Mouse (Mus musculus) embryonic facial prominence, embryonic 11.5 days (tissue): Measurements from ENCODE around the gene Csk. TPM values are rescaled to one million over a fixed set of nuclear protein-coding genes. Genes with fewer than 3 reads are reported as not detected.

ENCODE experiments used
- ATAC-seq: fragments of 200-750 bp; cut with Nextera tagmentation; replicated peaks from 2 replicates; pipeline ENCODE4 v1.8.0; 2017; ENCODE audit warnings: low read depth; ENCODE audit not compliant: insufficient number of reproducible peaks, low FRiP score, low TSS enrichment
- DNase-seq: peaks from one replicate; pipeline ENCODE4 v3.0.0-alpha.2; 2015; ENCODE audit warnings: low spot score
- H3K27ac ChIP-seq: fragments of 300-500 bp; sonication (generic); replicated peaks from 2 replicates; pipeline ENCODE4 v1.5.1; 2014; ENCODE audit warnings: mild to moderate bottlenecking, low read depth, low read length, control low read depth
- H3K27me3 ChIP-seq: fragments of 300-500 bp; sonication (generic); 2 replicates; pipeline ENCODE4 v1.6.1; 2014; ENCODE audit warnings: mild to moderate bottlenecking, low read length, moderate library complexity, mixed read lengths; ENCODE audit not compliant: control insufficient read depth, insufficient read depth
- H3K36me3 ChIP-seq: fragments of 300-500 bp; sonication (generic); replicated peaks from 2 replicates; pipeline ENCODE4 v1.6.1; 2014; ENCODE audit warnings: low read depth, mild to moderate bottlenecking, low read length, moderate library complexity, mixed read lengths; ENCODE audit not compliant: control insufficient read depth, insufficient read depth
- H3K4me1 ChIP-seq: fragments of 300-500 bp; sonication (generic); 2 replicates; pipeline ENCODE4 v1.6.1; 2014; ENCODE audit warnings: low read length, mixed read lengths; ENCODE audit not compliant: control insufficient read depth, insufficient read depth
- H3K4me2 ChIP-seq: fragments of 300-500 bp; sonication (generic); 2 replicates; pipeline ENCODE4 v1.6.1; 2014; ENCODE audit warnings: low read depth, mild to moderate bottlenecking, control low read depth, low read length, moderate library complexity
- H3K4me3 ChIP-seq: fragments of 300-500 bp; sonication (generic); 2 replicates; pipeline ENCODE4 v1.5.1; 2014; ENCODE audit warnings: low read depth, low read length, control low read depth
- H3K9ac ChIP-seq: fragments of 300-500 bp; sonication (generic); replicated peaks from 2 replicates; pipeline ENCODE4 v1.6.1; 2014; ENCODE audit warnings: mild to moderate bottlenecking, control low read depth, low read length
- H3K9me3 ChIP-seq: fragments of 300-500 bp; sonication (generic); replicated peaks from 2 replicates; pipeline ENCODE4 v1.6.1; 2016; ENCODE audit warnings: mild to moderate bottlenecking, low read length, inconsistent platforms, mixed read lengths; ENCODE audit not compliant: control insufficient read depth
- WGBS: fragments of 180-500 bp; shearing (Covaris S2); extraction: QIAGEN DNeasy Blood & Tissue Kit; methylation state at CpG from one replicate; pipeline ENCODE4 v1.1.7; 2014; 5-methylcytosine and 5-hydroxymethylcytosine counted together
- polyA plus RNA-seq: library from polyadenylated mRNA; unstranded; fragments of >200 nt; fragmentation: Nextera tagmentation; extraction: Ambion mirVana; gene quantifications from 2 replicates; pipeline ENCODE4 v1.2.1, GENCODE M21; 2014

Csk gene
- polyA plus RNA-seq, 1 experiment from 2014 or later: 31.4 TPM

DNA sequence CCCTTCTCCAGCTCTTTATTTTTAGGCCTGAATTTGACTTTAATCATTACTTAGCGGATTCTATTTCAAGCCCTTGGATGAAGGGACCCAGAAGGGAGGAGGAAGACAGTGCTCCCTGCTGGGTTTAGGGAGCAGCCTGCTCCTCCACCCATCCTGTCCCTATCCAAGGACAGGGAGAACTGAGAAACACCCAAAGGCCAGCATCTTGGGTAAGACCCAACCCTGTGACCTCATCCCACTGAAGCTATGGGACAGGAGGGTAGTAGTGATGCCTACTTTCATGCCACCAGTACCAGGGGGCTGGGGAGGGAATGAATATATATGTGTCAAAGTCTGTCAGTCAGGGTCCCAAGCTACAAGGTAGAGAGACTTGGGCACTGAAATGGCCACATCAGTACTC is 12.4 kb downstream of the Csk start:
- no peaks in the 10 kb centered on the region for H3K9me3 ChIP-seq
- no peak overlapping the region for H3K27ac ChIP-seq
- no peaks in the 10 kb centered on the region for H3K27me3 ChIP-seq
- WGBS: 72% methylated on average over 1 of the region's 1 CpGs
- peak overlapping the region; percentile 34; the same call in 1 of the 2 replicates for H3K9ac ChIP-seq
- no peak for ATAC-seq
- no peaks in the 10 kb centered on the region; the same call in none of the 2 replicates for H3K36me3 ChIP-seq
- DNase-seq: no peak
- H3K4me3 ChIP-seq: no peak overlapping the region
- peaks cover 44% of the 10 kb centered on the region for H3K4me1 ChIP-seq
- peak overlapping the region; percentile 32 for H3K4me2 ChIP-seq

DNA sequence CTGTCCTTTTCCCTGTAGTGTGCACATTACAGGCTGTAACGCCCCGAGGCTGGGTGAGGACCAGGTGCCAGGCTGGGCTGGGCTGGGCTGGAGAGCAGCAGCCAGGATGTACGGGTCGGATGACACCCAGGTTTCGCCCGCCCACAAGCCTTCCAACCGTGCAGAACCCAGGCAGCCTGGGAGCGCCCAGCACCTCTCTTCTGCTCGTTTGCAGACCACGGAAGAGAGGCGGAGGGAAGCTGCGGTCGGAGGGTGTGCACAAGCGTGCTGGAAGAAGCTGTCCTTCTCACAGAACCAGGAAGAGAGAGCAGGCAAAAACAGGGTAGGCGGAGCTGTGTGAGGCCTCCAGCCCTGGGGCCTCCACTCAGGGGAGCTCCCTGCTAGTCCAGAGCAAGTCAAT is 13.0 kb downstream of the Csk start:
- Histone ChIP-seq H3K36me3 (no peaks in the 10 kb centered on the region; the same call in none of the 2 replicates), H3K9me3 (no peaks in the 10 kb centered on the region), H3K9ac (peak overlapping the region; percentile 34), H3K4me1 (peaks cover 44% of the 10 kb centered on the region), H3K27me3 (no peaks in the 10 kb centered on the region), H3K27ac (peak overlapping the region; percentile 60; the same call in 1 of the 2 replicates), H3K4me2 (peak overlapping the region; percentile 32), H3K4me3 (no peak overlapping the region)
- ATAC-seq (0 out of 2 replicates have a peak, but pooled peaks have one; percentile 21), DNase-seq (peak; percentile 45)
- 11% methylated on average over 15 of the region's 15 CpGs for WGBS

- no peaks in the 10 kb centered on the region for H3K27me3 ChIP-seq
- H3K9me3 ChIP-seq: no peaks in the 10 kb centered on the region
- H3K4me1 ChIP-seq: peaks cover 44% of the 10 kb centered on the region
- DNase-seq: no peak
- peak overlapping the region; percentile 34; the same call in 1 of the 2 replicates for H3K9ac ChIP-seq
- H3K4me2 ChIP-seq: peak overlapping the region; percentile 32
- H3K4me3 ChIP-seq: 0 out of 2 replicates have a peak overlapping the region, but pooled peaks have one; percentile 5
- 54% methylated on average over 5 of the region's 5 CpGs for WGBS
- peak overlapping the region; percentile 60 for H3K27ac ChIP-seq
- ATAC-seq: 0 out of 2 replicates have a peak, but pooled peaks have one; percentile 2
- H3K36me3 ChIP-seq: no peaks in the 10 kb centered on the region; the same call in none of the 2 replicates
These were observed 13.6 kb downstream of the Csk start for GRCm38 (mm10) chr9:57639661-57640328.

DNA sequence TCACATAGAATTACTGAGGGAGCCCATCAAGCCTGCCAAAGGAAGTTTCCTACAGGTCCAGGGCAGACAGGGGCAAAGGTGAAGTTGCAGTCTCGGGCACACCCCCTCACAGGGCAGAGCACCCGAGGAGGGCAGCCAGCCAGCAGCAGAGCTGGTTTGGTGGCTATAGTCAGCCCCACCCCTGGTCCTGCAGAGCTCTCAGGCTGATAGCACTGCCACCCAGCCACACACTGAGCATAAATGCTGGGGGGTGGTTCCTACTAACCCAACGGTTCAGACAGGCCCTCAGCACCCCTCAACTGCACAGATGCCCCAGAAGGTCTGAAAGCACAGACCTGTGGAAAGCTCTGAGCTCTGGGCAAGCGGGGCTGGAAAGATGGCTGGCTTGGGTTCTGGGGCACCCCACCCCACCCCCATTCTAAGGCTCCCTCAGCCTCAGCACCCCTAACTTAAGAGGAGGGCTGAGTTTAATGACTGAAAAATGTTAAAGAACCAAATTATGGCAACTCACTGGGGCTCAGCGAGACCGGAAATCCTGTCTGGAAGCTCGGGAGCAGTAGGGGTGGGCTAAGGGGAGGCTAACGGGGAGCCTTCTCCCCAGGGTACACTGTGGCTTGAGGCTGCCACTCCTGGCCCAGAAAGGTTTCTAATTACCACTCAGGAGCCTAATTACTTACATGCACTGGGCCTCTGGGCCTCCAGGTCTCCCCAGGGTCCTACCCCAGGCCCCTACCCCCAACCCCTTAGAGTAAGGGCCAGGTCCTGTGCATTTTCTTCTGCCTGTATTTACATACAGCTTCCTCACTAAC is 14.6 kb downstream of the Csk start:
- Histone ChIP-seq H3K4me3 (0 out of 2 replicates have a peak overlapping the region, but pooled peaks have one; percentile 5), H3K4me2 (peak overlapping the region; percentile 23), H3K4me1 (peaks cover 44% of the 10 kb centered on the region), H3K36me3 (no peaks in the 10 kb centered on the region; the same call in none of the 2 replicates), H3K9ac (peak overlapping the region; percentile 44; the same call in 1 of the 2 replicates), H3K27me3 (no peaks in the 10 kb centered on the region), H3K9me3 (no peaks in the 10 kb centered on the region), H3K27ac (peak overlapping the region; percentile 59)
- peak; percentile 54 for DNase-seq
- ATAC-seq: 0 out of 2 replicates have a peak, but pooled peaks have one; percentile 46
- 18% methylated on average over 8 of the region's 8 CpGs for WGBS

- Histone ChIP-seq H3K27me3 (no peaks in the 10 kb centered on the region), H3K4me2 (no peak overlapping the region), H3K27ac (0 out of 2 replicates have a peak overlapping the region, but pooled peaks have one; percentile 28), H3K4me1 (peaks cover 39% of the 10 kb centered on the region), H3K9ac (no peak overlapping the region), H3K36me3 (no peaks in the 10 kb centered on the region; the same call in none of the 2 replicates), H3K4me3 (no peak overlapping the region), H3K9me3 (no peaks in the 10 kb centered on the region)
- DNase-seq (no peak), ATAC-seq (no peak)
- WGBS: 29% methylated on average over 6 of the region's 6 CpGs
These were observed 15.6 kb downstream of the Csk start for GRCm38 (mm10) chr9:57637741-57638322.

GRCm38 (mm10) chr9:57637272-57637671 is 16.2 kb downstream of the Csk start:
- 0 out of 2 replicates have a peak overlapping the region, but pooled peaks have one; percentile 28 for H3K27ac ChIP-seq
- H3K9me3 ChIP-seq: no peaks in the 10 kb centered on the region
- no peaks in the 10 kb centered on the region; the same call in none of the 2 replicates for H3K36me3 ChIP-seq
- ATAC-seq: no peak
- no peak overlapping the region for H3K9ac ChIP-seq
- H3K4me3 ChIP-seq: no peak overlapping the region
- 39% methylated on average over 3 of the region's 3 CpGs for WGBS
- no peak overlapping the region for H3K4me2 ChIP-seq
- DNase-seq: no peak
- no peaks in the 10 kb centered on the region for H3K27me3 ChIP-seq
- H3K4me1 ChIP-seq: peaks cover 37% of the 10 kb centered on the region

- H3K9ac ChIP-seq: no peak overlapping the region
- H3K9me3 ChIP-seq: no peaks in the 10 kb centered on the region
- H3K4me3 ChIP-seq: no peak overlapping the region
- H3K27me3 ChIP-seq: no peaks in the 10 kb centered on the region
- H3K27ac ChIP-seq: no peak overlapping the region
- 49% methylated on average over 4 of the region's 4 CpGs for WGBS
- H3K36me3 ChIP-seq: no peaks in the 10 kb centered on the region; the same call in none of the 2 replicates
- no peak for DNase-seq
- ATAC-seq: no peak
- peaks cover 12% of the 10 kb centered on the region for H3K4me1 ChIP-seq
- H3K4me2 ChIP-seq: no peak overlapping the region
These were observed 19.9 kb downstream of the Csk start for GRCm38 (mm10) chr9:57633481-57634024.
